In the genomic region with DNA sequence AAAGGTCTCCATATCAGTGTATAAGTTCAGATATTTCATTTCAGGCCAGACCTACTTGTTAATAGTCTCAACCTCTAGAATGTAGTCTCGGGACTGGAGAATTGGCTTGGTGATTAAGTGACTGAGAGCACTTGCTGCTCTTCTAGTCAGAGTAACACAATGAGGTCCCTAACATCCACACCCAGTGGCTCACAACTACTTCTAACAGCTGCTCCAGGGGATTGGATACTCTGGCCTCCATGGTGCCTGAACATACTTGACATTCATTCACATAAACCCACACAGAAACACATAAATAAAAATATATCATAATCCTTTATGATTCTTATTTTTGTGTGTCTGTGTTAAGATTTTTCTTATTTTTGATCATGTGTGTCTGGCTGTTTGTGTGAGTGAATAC, we compare ENCODE assay signal across 35 mouse cellular contexts. TPM values are rescaled to one million over a fixed set of nuclear protein-coding genes. Genes with fewer than 3 reads are reported as not detected.
DNase-seq lines count a peak whose midpoint lies in the region; ATAC-seq and TF ChIP-seq lines count a peak whose summit lies in the region.
"Had no signal": no experiment of that assay in that cellular context is flagged by ENCODE, and none has a peak within 500 bp of the region (broad histone marks: within the 10 kb centered on the region; RNA-seq: fewer than 3 reads in every experiment).

No protein-coding gene starts in this region.

- peak overlapping the region; percentile 47; the same call in 1 of the 2 replicates for H3K27ac ChIP-seq in heart, postnatal 0 days (ENCODE audit: low read depth)
- no peak overlapping the region for H3K27ac ChIP-seq in heart, embryonic 10.5 days
- H3K27ac ChIP-seq in kidney, postnatal 0 days, result 0 out of 2 replicates have a peak overlapping the region, but pooled peaks have one; percentile 31
- no peak overlapping the region for H3K27ac ChIP-seq in kidney, embryonic 14.5 days (ENCODE audit: low read depth, low read length)
- no peak overlapping the region for H3K27ac ChIP-seq in forebrain, embryonic 15.5 days (replicated peaks)
- H3K27ac ChIP-seq: embryonic facial prominence, embryonic 10.5 days; embryonic facial prominence, embryonic 13.5 days; forebrain, embryonic 12.5 days; heart, embryonic 15.5 days; hindbrain, embryonic 12.5 days; hindbrain, embryonic 15.5 days had no signal

- 37% methylated on average over 1 of the region's 1 CpGs for WGBS in heart, postnatal 0 days
- 70% methylated on average over 1 of the region's 1 CpGs for WGBS in heart, embryonic 10.5 days
- 57% methylated on average over 1 of the region's 1 CpGs for WGBS in kidney, postnatal 0 days
- 68% methylated on average over 1 of the region's 1 CpGs for whole genome bisulfite sequencing in kidney, embryonic 14.5 days
- WGBS in forebrain, embryonic 15.5 days, result 53% methylated on average over 1 of the region's 1 CpGs

- no peak for DNase-seq in heart, postnatal 0 days (ENCODE audit: low spot score)
- DNase-seq in heart, embryonic 10.5 days (ENCODE audit: low spot score), result no peak
- DNase-seq in kidney, postnatal 0 days (ENCODE audit: low spot score), result no peak
- peak; percentile 16 for DNase-seq in NIH3T3 (ENCODE audit: low read depth)
- DNase-seq: adrenal gland, adult 8-10 months; adrenal gland, postnatal 25 days; cerebellum, adult 11-12 months; cerebellum, adult 8-10 months; cerebellum, postnatal 10 days; cerebellum, postnatal 36 days; embryo, embryonic 11 days; gastrocnemius, postnatal 10 days; gastrocnemius, postnatal 36 days had no signal

- TF ChIP-seq EP300 in heart, postnatal 0 days (IDR thresholded peaks at IDR 0.05; ENCODE audit: low read depth), result no peak

- TF ChIP-seq CTCF in heart, postnatal 0 days (IDR thresholded peaks at IDR 0.05; ENCODE audit: low read depth), result no peak
- TF ChIP-seq CTCF in kidney, postnatal 0 days (IDR thresholded peaks at IDR 0.05; ENCODE audit: low read depth), result no peak

- H3K4me2 ChIP-seq in heart, postnatal 0 days (ENCODE audit: low read depth, low read length), result no peak overlapping the region
- H3K4me2 ChIP-seq in kidney, postnatal 0 days (ENCODE audit: low read length), result no peak overlapping the region
- H3K4me2 ChIP-seq in kidney, embryonic 14.5 days (replicated peaks; ENCODE audit: low read depth, low read length), result no peak overlapping the region
- H3K4me2 ChIP-seq in forebrain, embryonic 15.5 days (replicated peaks), result no peak overlapping the region
- H3K4me2 ChIP-seq: embryonic facial prominence, embryonic 13.5 days; forebrain, embryonic 12.5 days; heart, embryonic 12.5 days; heart, embryonic 15.5 days; hindbrain, embryonic 12.5 days; hindbrain, embryonic 15.5 days had no signal

- H3K27me3 ChIP-seq in heart, postnatal 0 days (ENCODE audit: control insufficient read depth, insufficient read depth, low read length), result no peaks in the 10 kb centered on the region
- no peaks in the 10 kb centered on the region for H3K27me3 ChIP-seq in heart, embryonic 10.5 days (ENCODE audit: insufficient read depth, poor library complexity, severe bottlenecking)
- H3K27me3 ChIP-seq in kidney, postnatal 0 days (ENCODE audit: insufficient read depth, low read length), result no peaks in the 10 kb centered on the region
- no peaks in the 10 kb centered on the region for H3K27me3 ChIP-seq in kidney, embryonic 14.5 days (ENCODE audit: control insufficient read depth, insufficient read depth, low read length)
- no peaks in the 10 kb centered on the region for H3K27me3 ChIP-seq in forebrain, embryonic 15.5 days
- H3K27me3 ChIP-seq: embryonic facial prominence, embryonic 13.5 days; forebrain, embryonic 12.5 days; heart, embryonic 12.5 days; heart, embryonic 15.5 days; hindbrain, embryonic 12.5 days; hindbrain, embryonic 15.5 days had no signal

- ATAC-seq in heart, postnatal 0 days (ENCODE audit: insufficient read depth, low read depth), result no peak
- no peak for ATAC-seq in kidney, postnatal 0 days (replicated peaks; ENCODE audit: low FRiP score, low read depth)
- no peak for ATAC-seq in kidney, embryonic 14.5 days (ENCODE audit: low FRiP score, low TSS enrichment)
- no peak for ATAC-seq in forebrain, embryonic 15.5 days (replicated peaks)
- ATAC-seq: activated CD4-positive, CD25-positive, alpha-beta regulatory T cell, adult 4 months; CD4-positive, CD25-positive, alpha-beta regulatory T cell, adult 4 months; forebrain, embryonic 16.5 days had no signal

- peaks cover 55% of the 10 kb centered on the region for H3K4me1 ChIP-seq in heart, postnatal 0 days (ENCODE audit: control insufficient read depth, insufficient read depth)
- H3K4me1 ChIP-seq in heart, embryonic 10.5 days, result peaks cover 43% of the 10 kb centered on the region
- peaks cover 11% of the 10 kb centered on the region; the same call in 1 of the 2 replicates for H3K4me1 ChIP-seq in kidney, postnatal 0 days (replicated peaks; ENCODE audit: insufficient read depth, low read length)
- peaks cover 16% of the 10 kb centered on the region; the same call in 1 of the 2 replicates for H3K4me1 ChIP-seq in kidney, embryonic 14.5 days (ENCODE audit: control insufficient read depth, insufficient read depth, low read length)
- H3K4me1 ChIP-seq in forebrain, embryonic 15.5 days, result peaks cover 31% of the 10 kb centered on the region

- H3K9ac ChIP-seq in heart, postnatal 0 days (replicated peaks; ENCODE audit: low read depth, low read length), result no peak overlapping the region
- no peak overlapping the region for H3K9ac ChIP-seq in kidney, postnatal 0 days (ENCODE audit: low read depth, low read length)
- no peak overlapping the region for H3K9ac ChIP-seq in kidney, embryonic 14.5 days (ENCODE audit: low read depth, low read length)
- no peak overlapping the region for H3K9ac ChIP-seq in forebrain, embryonic 15.5 days (replicated peaks)
- H3K9ac ChIP-seq: embryonic facial prominence, embryonic 13.5 days; forebrain, embryonic 12.5 days; heart, embryonic 12.5 days; heart, embryonic 15.5 days; hindbrain, embryonic 12.5 days; hindbrain, embryonic 15.5 days had no signal

- no peaks in the 10 kb centered on the region for H3K9me3 ChIP-seq in heart, postnatal 0 days (replicated peaks; ENCODE audit: control insufficient read depth, low read length)
- no peaks in the 10 kb centered on the region for H3K9me3 ChIP-seq in heart, embryonic 10.5 days
- no peaks in the 10 kb centered on the region for H3K9me3 ChIP-seq in kidney, postnatal 0 days (replicated peaks; ENCODE audit: low read length)
- no peaks in the 10 kb centered on the region for H3K9me3 ChIP-seq in kidney, embryonic 14.5 days (ENCODE audit: control insufficient read depth, low read length)
- H3K9me3 ChIP-seq in forebrain, embryonic 15.5 days, result no peaks in the 10 kb centered on the region
- H3K9me3 ChIP-seq: embryonic facial prominence, embryonic 10.5 days; embryonic facial prominence, embryonic 13.5 days; forebrain, embryonic 12.5 days; heart, embryonic 12.5 days; heart, embryonic 15.5 days; hindbrain, embryonic 12.5 days; hindbrain, embryonic 15.5 days had no signal

- H3K36me3 ChIP-seq in heart, postnatal 0 days (replicated peaks; ENCODE audit: control insufficient read depth, insufficient read depth, low read length), result no peaks in the 10 kb centered on the region; the same call in 1 of the 2 replicates
- H3K36me3 ChIP-seq in heart, embryonic 10.5 days, result 0 out of 2 replicates have a peak, but pooled peaks cover 4% of the 10 kb centered on the region
- no peaks in the 10 kb centered on the region for H3K36me3 ChIP-seq in kidney, postnatal 0 days (ENCODE audit: insufficient read depth, low read length)
- no peaks in the 10 kb centered on the region; the same call in 1 of the 2 replicates for H3K36me3 ChIP-seq in kidney, embryonic 14.5 days (ENCODE audit: control insufficient read depth, insufficient read depth, low read length)
- no peaks in the 10 kb centered on the region for H3K36me3 ChIP-seq in forebrain, embryonic 15.5 days
- H3K36me3 ChIP-seq: heart, embryonic 12.5 days; heart, embryonic 15.5 days; hindbrain, embryonic 12.5 days; hindbrain, embryonic 15.5 days had no signal

- no peak overlapping the region for H3K4me3 ChIP-seq in heart, postnatal 0 days (ENCODE audit: low read depth, low read length)
- no peak overlapping the region for H3K4me3 ChIP-seq in heart, embryonic 10.5 days
- no peak overlapping the region for H3K4me3 ChIP-seq in kidney, postnatal 0 days (replicated peaks; ENCODE audit: low read depth, low read length)
- H3K4me3 ChIP-seq in kidney, embryonic 14.5 days (ENCODE audit: low read length), result no peak overlapping the region
- no peak overlapping the region for H3K4me3 ChIP-seq in forebrain, embryonic 15.5 days
- H3K4me3 ChIP-seq: embryonic facial prominence, embryonic 10.5 days; embryonic facial prominence, embryonic 13.5 days; erythroblast, embryonic 14.5 days; forebrain, embryonic 12.5 days; heart, embryonic 12.5 days; heart, embryonic 15.5 days; hindbrain, embryonic 12.5 days; hindbrain, embryonic 15.5 days had no signal

RNA-seq across cellular contexts. Expression of gene a, which starts 27.4 kb away (rescaled TPM):
- total RNA-seq in heart, postnatal 0 days (2014; rRNA removed; ENCODE audit: low replicate concordance), result not detected in 2 replicates
- polyA plus RNA-seq in heart, postnatal 0 days (2015; fragmentation: Nextera tagmentation; extraction: Ambion mirVana), result not detected in 2 replicates
- 0.78 and 2.5 TPM in 2 replicates for polyA plus RNA-seq in heart, embryonic 10.5 days (2016; fragmentation: Nextera tagmentation; extraction: Ambion mirVana)
- polyA plus RNA-seq in kidney, postnatal 0 days (2015; fragmentation: Nextera tagmentation; extraction: Ambion mirVana), result 0.42 and 1.1 TPM in 2 replicates
- not detected in 2 replicates for polyA plus RNA-seq in kidney, embryonic 14.5 days (2014; fragmentation: Nextera tagmentation; extraction: Ambion mirVana)
- 0.50 and 0.55 TPM in 2 replicates for polyA plus RNA-seq in forebrain, embryonic 15.5 days (2015; fragmentation: Nextera tagmentation; extraction: Ambion mirVana)
- total RNA-seq: adrenal gland, adult 8-10 months; adrenal gland, postnatal 25 days; gastrocnemius, adult 18-20 months; gastrocnemius, postnatal 10 days; gastrocnemius, postnatal 36 days; granulocyte monocyte progenitor cell, adult 5-6 weeks; heart, adult 8-10 months; heart, postnatal 25 days; hematopoietic stem cell, adult 5-6 weeks; MEL had no signal
- polyA plus RNA-seq: activated CD4-positive, CD25-positive, alpha-beta regulatory T cell, adult 4 months; CD4-positive, CD25-positive, alpha-beta regulatory T cell, adult 4 months; erythroblast, embryonic 14.5 days; heart, embryonic 12.5 days had no signal

RNA-seq across cellular contexts. Expression of gene Raly, which starts 27.7 kb away (rescaled TPM):
- 255 and 266 TPM in 2 replicates for total RNA-seq in heart, postnatal 0 days (2014; rRNA removed; ENCODE audit: low replicate concordance)
- 21.5 and 21.7 TPM in 2 replicates for polyA plus RNA-seq in heart, postnatal 0 days (2015; fragmentation: Nextera tagmentation; extraction: Ambion mirVana)
- 36.3 and 48.9 TPM in 2 replicates for polyA plus RNA-seq in heart, embryonic 10.5 days (2016; fragmentation: Nextera tagmentation; extraction: Ambion mirVana)
- polyA plus RNA-seq in kidney, postnatal 0 days (2015; fragmentation: Nextera tagmentation; extraction: Ambion mirVana), result 31.6 and 33.7 TPM in 2 replicates
- polyA plus RNA-seq in kidney, embryonic 14.5 days (2014; fragmentation: Nextera tagmentation; extraction: Ambion mirVana), result 68.8 and 310 TPM in 2 replicates
- 37.1 and 38.2 TPM in 2 replicates for polyA plus RNA-seq in forebrain, embryonic 15.5 days (2015; fragmentation: Nextera tagmentation; extraction: Ambion mirVana)

RNA-seq across cellular contexts. Expression of gene Gm14214, which starts 48.8 kb away (rescaled TPM):
- total RNA-seq in heart, postnatal 0 days (2014; rRNA removed; ENCODE audit: low replicate concordance), result not detected in 2 replicates
- not detected in 2 replicates for polyA plus RNA-seq in heart, postnatal 0 days (2015; fragmentation: Nextera tagmentation; extraction: Ambion mirVana)
- polyA plus RNA-seq in heart, embryonic 10.5 days (2016; fragmentation: Nextera tagmentation; extraction: Ambion mirVana), result not detected in 2 replicates
- not detected in 2 replicates for polyA plus RNA-seq in kidney, postnatal 0 days (2015; fragmentation: Nextera tagmentation; extraction: Ambion mirVana)
- not detected in 2 replicates for polyA plus RNA-seq in kidney, embryonic 14.5 days (2014; fragmentation: Nextera tagmentation; extraction: Ambion mirVana)
- not detected in 2 replicates for polyA plus RNA-seq in forebrain, embryonic 15.5 days (2015; fragmentation: Nextera tagmentation; extraction: Ambion mirVana)
- total RNA-seq: adrenal gland, adult 8-10 months; adrenal gland, postnatal 25 days; gastrocnemius, adult 18-20 months; gastrocnemius, postnatal 10 days; gastrocnemius, postnatal 36 days; granulocyte monocyte progenitor cell, adult 5-6 weeks; heart, adult 8-10 months; heart, postnatal 25 days; hematopoietic stem cell, adult 5-6 weeks; MEL had no signal
- polyA plus RNA-seq: brain, embryonic 14.5 days; CD4-positive, CD25-positive, alpha-beta regulatory T cell, adult 4 months; cortical plate, adult 2 months; embryonic facial prominence, embryonic 10.5 days; embryonic facial prominence, embryonic 13.5 days; erythroblast, embryonic 14.5 days; forebrain, embryonic 12.5 days; forebrain, embryonic 16.5 days; heart, embryonic 12.5 days; heart, embryonic 15.5 days; hindbrain, embryonic 12.5 days; hindbrain, embryonic 15.5 days; intestine, embryonic 14.5 days had no signal

Comparison
In these comparisons a context has a peak if more than half of its experiments do, and no peak if none do; other contexts are left out.
1. H3K27ac ChIP-seq: peak in heart, postnatal 0 days (single experiment) and kidney, postnatal 0 days (single experiment); none in heart, embryonic 10.5 days (single experiment), kidney, embryonic 14.5 days (single experiment) and forebrain, embryonic 15.5 days (single experiment).